Mouse (Mus musculus) MEL (cell line): Measurements from ENCODE around the gene Slc26a6. TPM values are rescaled to one million over a fixed set of nuclear protein-coding genes. Genes with fewer than 3 reads are reported as not detected.

Source experiments
- DNase-seq: peaks from one replicate; pipeline ENCODE4 v3.0.0; 2011; ENCODE audit warnings: low read depth, low spot score
- H3K27ac ChIP-seq: 2 replicates; pipeline ENCODE4 v1.5.1; 2012; ENCODE audit warnings: low read depth, mild to moderate bottlenecking, control low read depth, low read length, moderate library complexity; ENCODE audit not compliant: control insufficient read depth
- H3K27me3 ChIP-seq, 2 experiments: fragments of 150-350 bp in 1 of 2; sonication (generic) in 1 of 2; 2 replicates each; pipeline ENCODE4 v1.6.1; 2012; ENCODE audit warnings: low read length in 2 of 2, mild to moderate bottlenecking in 2 of 2, improper control_type of control experiment in 1 of 2, moderate library complexity in 1 of 2; ENCODE audit not compliant: insufficient read depth in 2 of 2, control insufficient read depth in 1 of 2
- H3K36me3 ChIP-seq, 2 experiments: 2 replicates each; pipeline ENCODE4 v1.6.1; 2012 to 2014; ENCODE audit warnings: low read length in 2 of 2, improper control_type of control experiment in 1 of 2, inconsistent platforms in 1 of 2, mild to moderate bottlenecking in 1 of 2; ENCODE audit not compliant: insufficient read depth in 2 of 2, control insufficient read depth in 1 of 2
- H3K4me1 ChIP-seq, 2 experiments: fragments of 150-350 bp in 1 of 2; sonication (generic) in 1 of 2; 2 replicates each; pipeline ENCODE4 v1.6.1; 2012; ENCODE audit warnings: low read length in 2 of 2, improper control_type of control experiment in 1 of 2, mild to moderate bottlenecking in 1 of 2; ENCODE audit not compliant: insufficient read depth in 2 of 2, control insufficient read depth in 1 of 2
- H3K4me3 ChIP-seq, 2 experiments: fragments of 150-350 bp in 1 of 2; sonication (generic) in 1 of 2; 2 replicates each; pipeline ENCODE4 v1.5.1; 2012; ENCODE audit warnings: low read depth in 2 of 2, low read length in 2 of 2, mild to moderate bottlenecking in 2 of 2, moderate library complexity in 2 of 2, control low read depth in 1 of 2, improper control_type of control experiment in 1 of 2; ENCODE audit not compliant: control insufficient read depth in 1 of 2, insufficient read depth in 1 of 2
- H3K79me2 ChIP-seq: 2 replicates; pipeline ENCODE4 v1.6.1; 2012; ENCODE audit warnings: mild to moderate bottlenecking, low read length, moderate library complexity; ENCODE audit not compliant: control insufficient read depth, poor library complexity, insufficient read depth
- H3K9ac ChIP-seq: 2 replicates; pipeline ENCODE4 v1.6.1; 2012; ENCODE audit warnings: low read depth, mild to moderate bottlenecking, control low read depth, low read length, moderate library complexity; ENCODE audit not compliant: control insufficient read depth, poor library complexity, severe bottlenecking
- H3K9me3 ChIP-seq: fragments of 150-350 bp; sonication (generic); replicated peaks from 2 replicates; pipeline ENCODE4 v1.6.1; 2012; ENCODE audit warnings: mild to moderate bottlenecking, low read length, improper control_type of control experiment, moderate library complexity; ENCODE audit not compliant: insufficient read depth
- BHLHE40 ChIP-seq: IDR thresholded peaks from 2 replicates; pipeline ENCODE4 v1.6.1; 2012; ENCODE audit warnings: low read depth, mild to moderate bottlenecking, inconsistent platforms, low read length, improper control_type of control experiment, borderline replicate concordance
- CHD1 ChIP-seq: IDR thresholded peaks from 2 replicates; pipeline ENCODE4 v1.6.1; 2012; ENCODE audit warnings: low read depth, mild to moderate bottlenecking, inconsistent platforms, low read length, improper control_type of control experiment
- E2F4 ChIP-seq: IDR thresholded peaks from 2 replicates; pipeline ENCODE4 v1.6.1; 2011; ENCODE audit warnings: low read depth, low read length, improper control_type of control experiment, borderline replicate concordance
- ELF1 ChIP-seq: IDR thresholded peaks from 2 replicates; pipeline ENCODE4 v1.6.1; 2014; ENCODE audit warnings: low read depth, mild to moderate bottlenecking, inconsistent platforms, low read length, improper control_type of control experiment, moderate library complexity
- EP300 ChIP-seq, 2 experiments: IDR thresholded peaks; 2 replicates each; pipeline ENCODE4 v1.6.1; 2011; ENCODE audit warnings: improper control_type of control experiment in 2 of 2, low read length in 2 of 2, low read depth in 1 of 2, mild to moderate bottlenecking in 1 of 2
- HCFC1 ChIP-seq: IDR thresholded peaks from 2 replicates; pipeline ENCODE4 v1.6.1; 2012; ENCODE audit warnings: low read depth, mild to moderate bottlenecking, inconsistent platforms, low read length, improper control_type of control experiment, moderate library complexity
- JUND ChIP-seq: IDR thresholded peaks from 2 replicates; pipeline ENCODE4 v1.6.1; 2011; ENCODE audit warnings: low read depth, mild to moderate bottlenecking, improper control_type of control experiment, low read length
- MAZ ChIP-seq: IDR thresholded peaks from 2 replicates; pipeline ENCODE4 v1.6.1; 2012; ENCODE audit warnings: low read depth, mild to moderate bottlenecking, inconsistent platforms, low read length, improper control_type of control experiment
- MEF2A ChIP-seq: IDR thresholded peaks from 2 replicates; pipeline ENCODE4 v1.6.1; 2014; ENCODE audit warnings: low read depth, mild to moderate bottlenecking, inconsistent platforms, low read length, improper control_type of control experiment; ENCODE audit not compliant: poor library complexity, insufficient replicate concordance, severe bottlenecking; ENCODE audit errors: extremely low read depth
- MXI1 ChIP-seq: IDR thresholded peaks from 2 replicates; pipeline ENCODE4 v1.6.1; 2011; ENCODE audit warnings: mild to moderate bottlenecking, low read depth, low read length, improper control_type of control experiment
- MYC ChIP-seq: IDR thresholded peaks from 2 replicates; pipeline ENCODE4 v1.6.1; 2011; ENCODE audit warnings: low read depth, mild to moderate bottlenecking, low read length, improper control_type of control experiment, moderate library complexity
- NELFE ChIP-seq: IDR thresholded peaks from 2 replicates; pipeline ENCODE4 v1.6.1; 2011; ENCODE audit warnings: low read depth, low read length, improper control_type of control experiment
- NRF1 ChIP-seq: IDR thresholded peaks from 2 replicates; pipeline ENCODE4 v1.6.1; 2014; ENCODE audit warnings: low read depth, mild to moderate bottlenecking, inconsistent platforms, low read length, improper control_type of control experiment, moderate library complexity; ENCODE audit not compliant: poor library complexity, insufficient read depth, severe bottlenecking
- POLR2A ChIP-seq, 2 experiments: IDR thresholded peaks; 2 replicates each; pipeline ENCODE4 v1.6.1; 2011 to 2012; ENCODE audit warnings: low read length in 2 of 2, mild to moderate bottlenecking in 2 of 2, control low read depth in 1 of 2, improper control_type of control experiment in 1 of 2, low read depth in 1 of 2, moderate library complexity in 1 of 2; ENCODE audit not compliant: control insufficient read depth in 1 of 2, insufficient read depth in 1 of 2, poor library complexity in 1 of 2
- POLR2AphosphoS2 ChIP-seq: IDR thresholded peaks from 2 replicates; pipeline ENCODE4 v1.6.1; 2011; ENCODE audit warnings: low read length, improper control_type of control experiment
- POLR2AphosphoS5 ChIP-seq: IDR thresholded peaks from 2 replicates; pipeline ENCODE4 v1.6.1; 2012; ENCODE audit warnings: low read depth, borderline replicate concordance, mild to moderate bottlenecking, inconsistent platforms, low read length, moderate library complexity, mixed read lengths
- SIN3A ChIP-seq: IDR thresholded peaks from 2 replicates; pipeline ENCODE4 v1.6.1; 2012; ENCODE audit warnings: low read length, improper control_type of control experiment, inconsistent platforms
- SMC3 ChIP-seq: IDR thresholded peaks from 2 replicates; pipeline ENCODE4 v1.6.1; 2011; ENCODE audit warnings: low read depth, low read length, improper control_type of control experiment
- UBTF ChIP-seq: IDR thresholded peaks from 2 replicates; pipeline ENCODE4 v1.6.1; 2012; ENCODE audit warnings: low read depth, mild to moderate bottlenecking, inconsistent platforms, low read length, improper control_type of control experiment, moderate library complexity, borderline replicate concordance; ENCODE audit not compliant: insufficient read depth
- USF2 ChIP-seq, 2 experiments: IDR thresholded peaks; 2 replicates each; pipeline ENCODE4 v1.6.1; 2011 to 2012; ENCODE audit warnings: improper control_type of control experiment in 2 of 2, low read length in 2 of 2, borderline replicate concordance in 1 of 2, inconsistent platforms in 1 of 2, low read depth in 1 of 2, mild to moderate bottlenecking in 1 of 2; ENCODE audit not compliant: insufficient read depth in 1 of 2
- ZC3H11A ChIP-seq: IDR thresholded peaks from 2 replicates; pipeline ENCODE4 v1.6.1; 2012; ENCODE audit warnings: low read depth, mild to moderate bottlenecking, inconsistent platforms, low read length, improper control_type of control experiment
- ZNF384 ChIP-seq: IDR thresholded peaks from 2 replicates; pipeline ENCODE4 v1.6.1; 2012; ENCODE audit warnings: low read depth, mild to moderate bottlenecking, inconsistent platforms, low read length, improper control_type of control experiment
- polyA plus RNA-seq, 2 experiments: library from polyadenylated mRNA; stranded (reverse) in 1 of 2; unstranded in 1 of 2; fragments of >175 nt in 1 of 2; fragments of >200 nt in 1 of 2; gene quantifications; 2 replicates each; pipeline versions ENCODE4 v1.2.1 to v1.2.4; 2012; ENCODE audit warnings: low replicate concordance in 2 of 2, low read depth in 1 of 2; ENCODE audit not compliant: insufficient read length in 2 of 2, insufficient read depth in 1 of 2, missing spikeins in 1 of 2
- total RNA-seq: library from RNA; depleted of rRNA; stranded (reverse); fragments of 300-350 nt; gene quantifications from 2 replicates; pipeline ENCODE4 v1.2.3, GENCODE M21; 2012

Gene Slc26a6
- total and polyA plus RNA-seq, 3 experiments = 8.0 to 13.2 TPM; not detected in 1

GRCm38 (mm10) chr9:108858792-108859527, 5.9 kb downstream of the Slc26a6 start:
- H3K4me3 ChIP-seq = no peak overlapping the region
- TF ChIP-seq POLR2AphosphoS2 (no peak), E2F4 (no peak), MXI1 (no peak), POLR2AphosphoS5 (no peak), CHD1 (no peak), JUND (no peak), SMC3 (no peak), MAZ (no peak), ZC3H11A (no peak), MYC (no peak), USF2 (IDR thresholded peaks at IDR 0.05; ENCODE audit: borderline replicate concordance in 1 of 2, insufficient read depth in 1 of 2, low read depth in 1 of 2, low read length in 2 of 2) (no peak), EP300 (IDR thresholded peaks at IDR 0.05; ENCODE audit: low read depth in 1 of 2, low read length in 2 of 2) (no peak), UBTF (no peak), SIN3A (no peak)
- TF ChIP-seq, all 39 proteins: peak for 0
- Histone ChIP-seq H3K27me3 (no peaks in the 10 kb centered on the region), H3K27ac (no peak overlapping the region), H3K79me2 (no peaks in the 10 kb centered on the region; the same call in 1 of the 2 replicates), H3K9ac (no peak overlapping the region), H3K9me3 (no peaks in the 10 kb centered on the region), H3K36me3 (no peaks in the 10 kb centered on the region), H3K4me1 (no peaks in the 10 kb centered on the region)
- DNase-seq = no peak

- no peak overlapping the region for H3K9ac ChIP-seq
- H3K36me3 ChIP-seq = no peaks in the 10 kb centered on the region
- no peaks in the 10 kb centered on the region; a peak in 1 of 4 replicates for H3K27me3 ChIP-seq
- no peak for TF ChIP-seq ZNF384
- no peak for TF ChIP-seq HCFC1
- no peak for TF ChIP-seq MXI1
- TF ChIP-seq BHLHE40 = no peak
- TF ChIP-seq POLR2A (IDR thresholded peaks at IDR 0.05; ENCODE audit: control insufficient read depth in 1 of 2, insufficient read depth in 1 of 2, low read depth in 1 of 2, low read length in 2 of 2, poor library complexity in 1 of 2) = no peak
- no peak for TF ChIP-seq MEF2A
- no peak for TF ChIP-seq ELF1
- no peak for TF ChIP-seq MAZ
- no peak for TF ChIP-seq NELFE
- TF ChIP-seq ZC3H11A = no peak
- no peak for TF ChIP-seq NRF1
- TF ChIP-seq, all 39 proteins: peak for 0
- Histone ChIP-seq H3K4me3 (no peak overlapping the region), H3K9me3 (no peaks in the 10 kb centered on the region), H3K27ac (no peak overlapping the region), H3K79me2 (no peaks in the 10 kb centered on the region), H3K4me1 (no peaks in the 10 kb centered on the region)
- no peak for DNase-seq
Observed at GRCm38 (mm10) chr9:108912308-108912707, 59.2 kb downstream of the Slc26a6 start.
